Mouse (Mus musculus) hindbrain, postnatal 0 days (tissue): ENCODE measurements at regions not wholly inside any gene's neighbourhood (a gene's known extent, or its start where the extent isn't known, plus 50 kb on each side); places are given as distances from the start of the nearest gene placed in this dataset.

Source experiments
- ATAC-seq: fragments of 200-750 bp; cut with Nextera tagmentation; 2 replicates; pipeline ENCODE4 v1.8.0; 2017; ENCODE audit warnings: mild to moderate bottlenecking, moderate TSS enrichment, moderate library complexity
- DNase-seq: peaks from one replicate; pipeline ENCODE4 v3.0.0-alpha.2; 2015; ENCODE audit warnings: low spot score
- H3K27ac ChIP-seq: fragments of 300-500 bp; sonication (generic); 2 replicates; pipeline ENCODE4 v1.5.1; 2014; ENCODE audit warnings: mild to moderate bottlenecking
- H3K27me3 ChIP-seq: fragments of 300-500 bp; sonication (generic); 2 replicates; pipeline ENCODE4 v1.6.1; 2014; ENCODE audit warnings: low read length, mixed read lengths; ENCODE audit not compliant: insufficient read depth
- H3K36me3 ChIP-seq: fragments of 300-500 bp; sonication (generic); 2 replicates; pipeline ENCODE4 v1.6.1; 2014; ENCODE audit warnings: low read length, mixed read lengths; ENCODE audit not compliant: insufficient read depth
- H3K4me1 ChIP-seq: fragments of 300-500 bp; sonication (generic); 2 replicates; pipeline ENCODE4 v1.6.1; 2014; ENCODE audit warnings: antibody characterized with exemption, low read length, mixed read lengths; ENCODE audit not compliant: insufficient read depth
- H3K4me2 ChIP-seq: fragments of 300-500 bp; sonication (generic); 2 replicates; pipeline ENCODE4 v1.6.1; 2014; ENCODE audit warnings: low read depth, mild to moderate bottlenecking, low read length, moderate library complexity, mixed read lengths
- H3K4me3 ChIP-seq: fragments of 300-500 bp; sonication (generic); 2 replicates; pipeline ENCODE4 v1.5.1; 2014; ENCODE audit warnings: low read length
- H3K9ac ChIP-seq: fragments of 300-500 bp; sonication (generic); replicated peaks from 2 replicates; pipeline ENCODE4 v1.6.1; 2014; ENCODE audit warnings: mild to moderate bottlenecking, low read length, moderate library complexity, mixed read lengths
- H3K9me3 ChIP-seq: fragments of 300-500 bp; sonication (generic); 2 replicates; pipeline ENCODE4 v1.6.1; 2016; ENCODE audit warnings: low read length, mixed read lengths
- CTCF ChIP-seq: IDR thresholded peaks from 2 replicates; pipeline ENCODE4 v1.5.1; 2016; ENCODE audit warnings: antibody characterized with exemption, control low read depth, low read depth
- WGBS: fragments of 180-500 bp; shearing (Covaris S2); extraction: QIAGEN DNeasy Blood & Tissue Kit; methylation state at CpG from one replicate; pipeline ENCODE4 v1.1.7; 2014; 5-methylcytosine and 5-hydroxymethylcytosine counted together

- Histone ChIP-seq H3K4me2 (peak overlapping the region; percentile 74), H3K36me3 (no peaks in the 10 kb centered on the region), H3K4me3 (no peak overlapping the region), H3K27ac (peak overlapping the region; percentile 80; the same call in 1 of the 2 replicates), H3K4me1 (peaks cover 8% of the 10 kb centered on the region), H3K27me3 (no peaks in the 10 kb centered on the region), H3K9me3 (no peaks in the 10 kb centered on the region), H3K9ac (peak overlapping the region; percentile 50; the same call in 1 of the 2 replicates)
- ATAC-seq: no peak
- DNase-seq: no peak
- TF ChIP-seq CTCF: no peak
- WGBS: 86% methylated on average over 6 of the region's 6 CpGs
Observed at GRCm38 (mm10) chr2:92528119-92528830, 67.9 kb upstream of the Slc35c1 start.

GRCm38 (mm10) chr2:92526676-92527395 is 66.5 kb upstream of the Slc35c1 start:
- ATAC-seq (no peak), DNase-seq (no peak)
- TF ChIP-seq CTCF: no peak
- Histone ChIP-seq H3K27me3 (no peaks in the 10 kb centered on the region), H3K9ac (no peak overlapping the region), H3K4me1 (peaks cover 8% of the 10 kb centered on the region), H3K9me3 (no peaks in the 10 kb centered on the region), H3K27ac (no peak overlapping the region), H3K4me2 (no peak overlapping the region), H3K36me3 (no peaks in the 10 kb centered on the region), H3K4me3 (no peak overlapping the region)
- 87% methylated on average over 4 of the region's 5 CpGs for WGBS

- Histone ChIP-seq H3K4me3 (no peak overlapping the region), H3K36me3 (no peaks in the 10 kb centered on the region), H3K27me3 (no peaks in the 10 kb centered on the region), H3K9me3 (no peaks in the 10 kb centered on the region), H3K27ac (no peak overlapping the region), H3K4me2 (no peak overlapping the region), H3K9ac (no peak overlapping the region), H3K4me1 (peaks cover 8% of the 10 kb centered on the region)
- ATAC-seq (no peak), DNase-seq (no peak)
- WGBS: 62% methylated on average over 7 of the region's 7 CpGs
- TF ChIP-seq CTCF: no peak
Observed at GRCm38 (mm10) chr2:92525628-92526027, 65.3 kb upstream of the Slc35c1 start.

DNA sequence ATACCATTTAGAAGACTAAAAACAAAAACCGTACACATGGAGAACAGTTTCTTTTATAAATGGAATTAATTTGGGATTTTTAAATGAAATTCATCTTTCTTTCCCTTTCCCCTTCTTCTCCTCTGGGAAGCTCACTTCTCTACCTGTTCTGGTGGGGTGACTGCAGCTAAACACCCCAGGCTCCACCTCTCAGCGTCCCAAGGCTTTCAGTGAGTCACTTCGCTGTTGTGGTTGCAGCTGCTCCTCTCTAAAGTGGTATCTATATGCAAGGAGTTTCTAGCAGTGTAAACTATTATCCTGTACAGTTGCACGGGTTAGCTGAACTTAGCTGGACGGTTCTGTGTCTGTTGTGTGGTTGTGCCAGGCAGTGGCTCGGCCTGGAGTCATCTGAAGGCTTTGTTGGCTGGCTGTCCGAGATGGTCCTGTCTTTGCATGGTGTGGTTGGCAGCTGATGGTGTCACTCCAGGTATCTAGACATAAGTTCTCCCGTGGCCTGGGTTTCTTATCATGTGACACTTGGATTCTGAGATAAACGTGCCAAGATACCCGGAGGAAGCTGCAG is 64.8 kb upstream of the Slc35c1 start:
- no peak overlapping the region for H3K27ac ChIP-seq
- TF ChIP-seq CTCF: no peak
- no peak overlapping the region for H3K9ac ChIP-seq
- DNase-seq (no peak), ATAC-seq (no peak)
- no peak overlapping the region for H3K4me3 ChIP-seq
- H3K4me1 ChIP-seq: peaks cover 8% of the 10 kb centered on the region
- 75% methylated on average over 10 of the region's 10 CpGs for WGBS
- no peaks in the 10 kb centered on the region for H3K9me3 ChIP-seq
- H3K27me3 ChIP-seq: no peaks in the 10 kb centered on the region
- no peak overlapping the region for H3K4me2 ChIP-seq
- no peaks in the 10 kb centered on the region for H3K36me3 ChIP-seq

GRCm38 (mm10) chr2:92524346-92524905 is 64.1 kb upstream of the Slc35c1 start:
- 91% methylated on average over 9 of the region's 9 CpGs for WGBS
- no peak overlapping the region for H3K27ac ChIP-seq
- no peaks in the 10 kb centered on the region for H3K9me3 ChIP-seq
- no peak overlapping the region for H3K4me3 ChIP-seq
- H3K4me2 ChIP-seq: no peak overlapping the region
- H3K27me3 ChIP-seq: no peaks in the 10 kb centered on the region
- ATAC-seq (no peak), DNase-seq (no peak)
- no peak overlapping the region for H3K9ac ChIP-seq
- H3K4me1 ChIP-seq: peaks cover 8% of the 10 kb centered on the region
- TF ChIP-seq CTCF: no peak
- H3K36me3 ChIP-seq: no peaks in the 10 kb centered on the region

GRCm38 (mm10) chr2:92523321-92523895 is 63.1 kb upstream of the Slc35c1 start:
- H3K4me3 ChIP-seq: no peak overlapping the region
- H3K27ac ChIP-seq: no peak overlapping the region
- no peak for ATAC-seq
- no peaks in the 10 kb centered on the region for H3K36me3 ChIP-seq
- TF ChIP-seq CTCF: no peak
- no peak for DNase-seq
- H3K9me3 ChIP-seq: no peaks in the 10 kb centered on the region
- H3K4me1 ChIP-seq: no peaks in the 10 kb centered on the region; the same call in 1 of the 2 replicates
- H3K9ac ChIP-seq: no peak overlapping the region
- H3K4me2 ChIP-seq: no peak overlapping the region
- no peaks in the 10 kb centered on the region for H3K27me3 ChIP-seq
- WGBS: 84% methylated on average over 13 of the region's 13 CpGs
